Mouse (Mus musculus): ENCODE results near the gene Pnmal2. TPM values are rescaled to one million over a fixed set of nuclear protein-coding genes. Genes with fewer than 3 reads are reported as not detected.

The Pnmal2 gene
- polyA plus RNA-seq, 1 experiment from 2014 or later = 0.42 TPM

GRCm38 (mm10) chr7:16914453-16915343 is 29.8 kb upstream of the Pnmal2 start:
- Histone ChIP-seq H3K4me1 (ENCODE audit: control insufficient read depth, low read depth, low read length) (peaks cover 10% of the 10 kb centered on the region), H3K36me3 (ENCODE audit: control insufficient read depth, insufficient read depth) (peaks cover 44% of the 10 kb centered on the region), H3K9ac (ENCODE audit: low read depth, low read length) (no peak overlapping the region), H3K27ac (ENCODE audit: low read length) (no peak overlapping the region), H3K4me3 (ENCODE audit: low read depth, low read length) (no peak overlapping the region), H3K4me2 (ENCODE audit: low read depth, low read length) (no peak overlapping the region), H3K9me3 (replicated peaks; ENCODE audit: control insufficient read depth, low read length) (no peaks in the 10 kb centered on the region), H3K27me3 (ENCODE audit: control insufficient read depth, insufficient read depth, low read depth, low read length) (no peaks in the 10 kb centered on the region)
- 83% methylated on average over 18 of the region's 18 CpGs for WGBS (ENCODE audit: insufficient replicate concordance)
- ATAC-seq (ENCODE audit: low read depth) = no peak

GRCm38 (mm10) chr7:16915461-16916340 is 28.8 kb upstream of the Pnmal2 start:
- Histone ChIP-seq H3K4me1 (ENCODE audit: control insufficient read depth, low read depth, low read length) (peaks cover 18% of the 10 kb centered on the region), H3K9ac (ENCODE audit: low read depth, low read length) (no peak overlapping the region), H3K4me3 (ENCODE audit: low read depth, low read length) (no peak overlapping the region), H3K36me3 (ENCODE audit: control insufficient read depth, insufficient read depth) (peaks cover 44% of the 10 kb centered on the region), H3K4me2 (ENCODE audit: low read depth, low read length) (no peak overlapping the region), H3K9me3 (replicated peaks; ENCODE audit: control insufficient read depth, low read length) (no peaks in the 10 kb centered on the region), H3K27ac (ENCODE audit: low read length) (no peak overlapping the region), H3K27me3 (ENCODE audit: control insufficient read depth, insufficient read depth, low read depth, low read length) (no peaks in the 10 kb centered on the region)
- no peak for ATAC-seq (ENCODE audit: low read depth)
- WGBS (ENCODE audit: insufficient replicate concordance) = 91% methylated on average over 32 of the region's 32 CpGs

GRCm38 (mm10) chr7:16916342-16917265 is 27.9 kb upstream of the Pnmal2 start:
- Histone ChIP-seq H3K36me3 (ENCODE audit: control insufficient read depth, insufficient read depth) (peaks cover 44% of the 10 kb centered on the region), H3K4me2 (ENCODE audit: low read depth, low read length) (no peak overlapping the region), H3K27ac (ENCODE audit: low read length) (no peak overlapping the region), H3K4me3 (ENCODE audit: low read depth, low read length) (no peak overlapping the region), H3K27me3 (ENCODE audit: control insufficient read depth, insufficient read depth, low read depth, low read length) (no peaks in the 10 kb centered on the region), H3K4me1 (ENCODE audit: control insufficient read depth, low read depth, low read length) (peaks cover 27% of the 10 kb centered on the region), H3K9ac (ENCODE audit: low read depth, low read length) (no peak overlapping the region), H3K9me3 (replicated peaks; ENCODE audit: control insufficient read depth, low read length) (no peaks in the 10 kb centered on the region)
- 73% methylated on average over 30 of the region's 30 CpGs for WGBS (ENCODE audit: insufficient replicate concordance)
- no peak for ATAC-seq (ENCODE audit: low read depth)

GRCm38 (mm10) chr7:16917447-16917846 is 27.0 kb upstream of the Pnmal2 start:
- Histone ChIP-seq H3K4me3 (ENCODE audit: low read depth, low read length) (no peak overlapping the region), H3K9me3 (replicated peaks; ENCODE audit: control insufficient read depth, low read length) (no peaks in the 10 kb centered on the region), H3K27me3 (ENCODE audit: control insufficient read depth, insufficient read depth, low read depth, low read length) (no peaks in the 10 kb centered on the region), H3K4me2 (ENCODE audit: low read depth, low read length) (no peak overlapping the region), H3K9ac (ENCODE audit: low read depth, low read length) (no peak overlapping the region), H3K36me3 (ENCODE audit: control insufficient read depth, insufficient read depth) (peaks cover 44% of the 10 kb centered on the region), H3K27ac (ENCODE audit: low read length) (no peak overlapping the region), H3K4me1 (ENCODE audit: control insufficient read depth, low read depth, low read length) (peaks cover 36% of the 10 kb centered on the region)
- whole genome bisulfite sequencing (ENCODE audit: insufficient replicate concordance) = 89% methylated on average over 11 of the region's 11 CpGs
- ATAC-seq (ENCODE audit: low read depth) = no peak

GRCm38 (mm10) chr7:16918014-16918413 is 26.5 kb upstream of the Pnmal2 start:
- H3K4me2 ChIP-seq (ENCODE audit: low read depth, low read length) = no peak overlapping the region
- H3K9me3 ChIP-seq (replicated peaks; ENCODE audit: control insufficient read depth, low read length) = no peaks in the 10 kb centered on the region
- no peak overlapping the region for H3K27ac ChIP-seq (ENCODE audit: low read length)
- WGBS (ENCODE audit: insufficient replicate concordance) = 91% methylated on average over 9 of the region's 9 CpGs
- ATAC-seq (ENCODE audit: low read depth) = no peak
- H3K9ac ChIP-seq (ENCODE audit: low read depth, low read length) = no peak overlapping the region
- H3K4me1 ChIP-seq (ENCODE audit: control insufficient read depth, low read depth, low read length) = peaks cover 39% of the 10 kb centered on the region
- H3K4me3 ChIP-seq (ENCODE audit: low read depth, low read length) = no peak overlapping the region
- peaks cover 44% of the 10 kb centered on the region for H3K36me3 ChIP-seq (ENCODE audit: control insufficient read depth, insufficient read depth)
- H3K27me3 ChIP-seq (ENCODE audit: control insufficient read depth, insufficient read depth, low read depth, low read length) = no peaks in the 10 kb centered on the region

GRCm38 (mm10) chr7:16918670-16919069 is 25.8 kb upstream of the Pnmal2 start:
- peaks cover 39% of the 10 kb centered on the region for H3K4me1 ChIP-seq (ENCODE audit: control insufficient read depth, low read depth, low read length)
- H3K27me3 ChIP-seq (ENCODE audit: control insufficient read depth, insufficient read depth, low read depth, low read length) = no peaks in the 10 kb centered on the region
- H3K4me2 ChIP-seq (ENCODE audit: low read depth, low read length) = no peak overlapping the region
- ATAC-seq (ENCODE audit: low read depth) = no peak
- H3K36me3 ChIP-seq (ENCODE audit: control insufficient read depth, insufficient read depth) = peaks cover 44% of the 10 kb centered on the region
- no peak overlapping the region for H3K4me3 ChIP-seq (ENCODE audit: low read depth, low read length)
- WGBS (ENCODE audit: insufficient replicate concordance) = 81% methylated on average over 3 of the region's 3 CpGs
- no peaks in the 10 kb centered on the region for H3K9me3 ChIP-seq (replicated peaks; ENCODE audit: control insufficient read depth, low read length)
- H3K27ac ChIP-seq (ENCODE audit: low read length) = no peak overlapping the region
- H3K9ac ChIP-seq (ENCODE audit: low read depth, low read length) = no peak overlapping the region

- no peak overlapping the region for H3K27ac ChIP-seq (ENCODE audit: low read length)
- no peak overlapping the region for H3K4me3 ChIP-seq (ENCODE audit: low read depth, low read length)
- WGBS (ENCODE audit: insufficient replicate concordance) = 50% methylated on average over 13 of the region's 13 CpGs
- peaks cover 41% of the 10 kb centered on the region for H3K4me1 ChIP-seq (ENCODE audit: control insufficient read depth, low read depth, low read length)
- ATAC-seq (ENCODE audit: low read depth) = no peak
- no peak overlapping the region for H3K4me2 ChIP-seq (ENCODE audit: low read depth, low read length)
- H3K9ac ChIP-seq (ENCODE audit: low read depth, low read length) = no peak overlapping the region
- peaks cover 42% of the 10 kb centered on the region for H3K36me3 ChIP-seq (ENCODE audit: control insufficient read depth, insufficient read depth)
- no peaks in the 10 kb centered on the region for H3K9me3 ChIP-seq (replicated peaks; ENCODE audit: control insufficient read depth, low read length)
- H3K27me3 ChIP-seq (ENCODE audit: control insufficient read depth, insufficient read depth, low read depth, low read length) = no peaks in the 10 kb centered on the region
Measured at GRCm38 (mm10) chr7:16919395-16920149, 24.9 kb upstream of the Pnmal2 start.

- Histone ChIP-seq H3K36me3 (ENCODE audit: control insufficient read depth, insufficient read depth) (peaks cover 36% of the 10 kb centered on the region), H3K9me3 (replicated peaks; ENCODE audit: control insufficient read depth, low read length) (0 out of 2 replicates have a peak, but pooled peaks cover 2% of the 10 kb centered on the region), H3K27ac (ENCODE audit: low read length) (no peak overlapping the region), H3K9ac (ENCODE audit: low read depth, low read length) (no peak overlapping the region), H3K4me3 (ENCODE audit: low read depth, low read length) (no peak overlapping the region), H3K4me2 (ENCODE audit: low read depth, low read length) (no peak overlapping the region), H3K4me1 (ENCODE audit: control insufficient read depth, low read depth, low read length) (peaks cover 45% of the 10 kb centered on the region), H3K27me3 (ENCODE audit: control insufficient read depth, insufficient read depth, low read depth, low read length) (no peaks in the 10 kb centered on the region)
- WGBS (ENCODE audit: insufficient replicate concordance) = 79% methylated on average over 7 of the region's 7 CpGs
- ATAC-seq (ENCODE audit: low read depth) = no peak
Measured at GRCm38 (mm10) chr7:16920150-16920579, 24.3 kb upstream of the Pnmal2 start.
